Comparison of ENCODE assay signal across 28 mouse cellular contexts in genomic region chr14:32964742-32965141, GRCm38 (mm10). TPM values are rescaled to one million over a fixed set of nuclear protein-coding genes. Genes with fewer than 3 reads are reported as not detected.
DNase-seq lines count a peak whose midpoint lies in the region; ATAC-seq lines count a peak whose summit lies in the region.
"Had no signal": no experiment of that assay in that cellular context is flagged by ENCODE, and none has a peak within 500 bp of the region (broad histone marks: within the 10 kb centered on the region; RNA-seq: fewer than 3 reads in every experiment).

No protein-coding gene starts in this region.

- 31% methylated on average over 10 of the region's 10 CpGs for WGBS in kidney, embryonic 14.5 days
- WGBS in embryonic facial prominence, embryonic 11.5 days, result 44% methylated on average over 10 of the region's 10 CpGs

- ATAC-seq in kidney, embryonic 14.5 days (ENCODE audit: low FRiP score, low TSS enrichment), result peak; percentile 79
- ATAC-seq in embryonic facial prominence, embryonic 11.5 days (replicated peaks; ENCODE audit: insufficient number of reproducible peaks, low FRiP score, low TSS enrichment, low read depth), result no peak
- ATAC-seq in megakaryocyte-erythroid progenitor cell, adult 5-6 weeks (replicated peaks; ENCODE audit: low FRiP score, low TSS enrichment, poor library complexity, severe bottlenecking), result no peak
- ATAC-seq: CD4-positive, CD25-positive, alpha-beta regulatory T cell, adult 4 months; forebrain, embryonic 15.5 days; hindbrain, embryonic 16.5 days; lung, postnatal 0 days had no signal

- H3K9me3 ChIP-seq in kidney, embryonic 14.5 days (ENCODE audit: control insufficient read depth, low read length), result no peaks in the 10 kb centered on the region
- no peaks in the 10 kb centered on the region for H3K9me3 ChIP-seq in embryonic facial prominence, embryonic 11.5 days (replicated peaks; ENCODE audit: control insufficient read depth, low read length)
- H3K9me3 ChIP-seq: forebrain, embryonic 15.5 days; heart, embryonic 12.5 days; liver, embryonic 13.5 days; megakaryocyte, embryonic 14.5 days had no signal

- no peak overlapping the region for H3K4me3 ChIP-seq in kidney, embryonic 14.5 days (ENCODE audit: low read length)
- H3K4me3 ChIP-seq in embryonic facial prominence, embryonic 11.5 days (ENCODE audit: low read depth, low read length), result no peak overlapping the region
- H3K4me3 ChIP-seq: forebrain, embryonic 15.5 days; heart, adult 2 months; heart, embryonic 12.5 days; left cerebral cortex, adult 2 months; liver, embryonic 13.5 days; megakaryocyte, embryonic 14.5 days had no signal

- peaks cover 13% of the 10 kb centered on the region for H3K27me3 ChIP-seq in kidney, embryonic 14.5 days (ENCODE audit: control insufficient read depth, insufficient read depth, low read length)
- no peaks in the 10 kb centered on the region for H3K27me3 ChIP-seq in embryonic facial prominence, embryonic 11.5 days (ENCODE audit: control insufficient read depth, insufficient read depth, low read length)
- H3K27me3 ChIP-seq: forebrain, embryonic 15.5 days; heart, embryonic 12.5 days; liver, embryonic 13.5 days; megakaryocyte, embryonic 14.5 days had no signal

- no peak overlapping the region for H3K27ac ChIP-seq in kidney, embryonic 14.5 days (ENCODE audit: low read depth, low read length)
- no peak overlapping the region for H3K27ac ChIP-seq in embryonic facial prominence, embryonic 11.5 days (replicated peaks; ENCODE audit: low read depth, low read length)
- H3K27ac ChIP-seq: forebrain, embryonic 15.5 days; heart, adult 2 months; left cerebral cortex, adult 2 months; liver, embryonic 13.5 days had no signal

- no peaks in the 10 kb centered on the region for H3K36me3 ChIP-seq in kidney, embryonic 14.5 days (ENCODE audit: control insufficient read depth, insufficient read depth, low read length)
- no peaks in the 10 kb centered on the region for H3K36me3 ChIP-seq in embryonic facial prominence, embryonic 11.5 days (replicated peaks; ENCODE audit: control insufficient read depth, insufficient read depth, low read depth, low read length)
- H3K36me3 ChIP-seq: forebrain, embryonic 15.5 days; heart, embryonic 12.5 days; liver, embryonic 13.5 days had no signal

- no peak overlapping the region for H3K9ac ChIP-seq in kidney, embryonic 14.5 days (ENCODE audit: low read depth, low read length)
- no peak overlapping the region for H3K9ac ChIP-seq in embryonic facial prominence, embryonic 11.5 days (replicated peaks; ENCODE audit: low read length)
- H3K9ac ChIP-seq: forebrain, embryonic 15.5 days; heart, embryonic 12.5 days; liver, embryonic 13.5 days had no signal

- H3K4me2 ChIP-seq in kidney, embryonic 14.5 days (replicated peaks; ENCODE audit: low read depth, low read length), result no peak overlapping the region
- H3K4me2 ChIP-seq in embryonic facial prominence, embryonic 11.5 days (ENCODE audit: low read depth, low read length), result no peak overlapping the region
- H3K4me2 ChIP-seq: forebrain, embryonic 15.5 days; heart, embryonic 12.5 days; liver, embryonic 13.5 days had no signal

- DNase-seq in kidney, adult 9 months, result no peak
- peak; percentile 54 for DNase-seq in embryo, embryonic 10.5 days (ENCODE audit: low spot score)
- peak; percentile 62 for DNase-seq in embryonic facial prominence, embryonic 11.5 days (ENCODE audit: low spot score)
- DNase-seq in mesoderm, embryonic 11.5 days (ENCODE audit: low read depth, low spot score), result peak; percentile 61
- DNase-seq in layer of hippocampus, postnatal 10 days (ENCODE audit: low spot score in 2 of 2), result no peak
- DNase-seq: adrenal gland, postnatal 25 days; cerebellum, adult 18-20 months; cerebellum, postnatal 14 days; heart, adult 2 months; kidney, adult 8-10 months; layer of hippocampus, adult 9-11 months; liver, embryonic 13.5 days; lung, adult 18-20 months; lung, postnatal 4 days; midbrain, embryonic 14.5 days; retina, postnatal 1 day; right cerebral cortex, postnatal 14 days; thymus, postnatal 4 days had no signal

- H3K4me1 ChIP-seq in kidney, embryonic 14.5 days (ENCODE audit: control insufficient read depth, insufficient read depth, low read length), result no peaks in the 10 kb centered on the region
- no peaks in the 10 kb centered on the region; the same call in 1 of the 2 replicates for H3K4me1 ChIP-seq in embryonic facial prominence, embryonic 11.5 days (ENCODE audit: control insufficient read depth, insufficient read depth, low read length)
- H3K4me1 ChIP-seq: forebrain, embryonic 15.5 days; liver, embryonic 13.5 days had no signal

RNA-seq across cellular contexts. Expression of gene Lrrc18, which starts 26.4 kb away (rescaled TPM):
- polyA plus RNA-seq in kidney, embryonic 14.5 days (2014; fragmentation: Nextera tagmentation; extraction: Ambion mirVana), result 0.28 and 0.91 TPM in 2 replicates
- polyA plus RNA-seq in embryonic facial prominence, embryonic 11.5 days (2014; fragmentation: Nextera tagmentation; extraction: Ambion mirVana), result 0.26 and 0.88 TPM in 2 replicates
- under 1 TPM; 0.41 to 0.58 TPM for total RNA-seq in layer of hippocampus, postnatal 10 days (2021)
- not detected in 2 replicates for total RNA-seq in megakaryocyte-erythroid progenitor cell, adult 5-6 weeks (2014; fragmentation: Nextera tagmentation)
- total RNA-seq in megakaryocyte-erythroid progenitor cell, adult 5-6 weeks (2017), result not detected in 2 replicates
- total RNA-seq: hematopoietic stem cell, adult 5-6 weeks had no signal
- polyA plus RNA-seq: CD4-positive, CD25-positive, alpha-beta regulatory T cell, adult 4 months had no signal

Comparison
In these comparisons a context has a peak if more than half of its experiments do, and no peak if none do; other contexts are left out.
1. DNase-seq: peak in embryo, embryonic 10.5 days (single experiment), embryonic facial prominence, embryonic 11.5 days (single experiment) and mesoderm, embryonic 11.5 days (single experiment); none in kidney, adult 9 months (single experiment) and layer of hippocampus, postnatal 10 days (0 of 2).